Mouse (Mus musculus) left cerebral cortex, postnatal 25 days (tissue): ENCODE results near the gene Zbtb21. TPM values are rescaled to one million over a fixed set of nuclear protein-coding genes. Genes with fewer than 3 reads are reported as not detected.
A peak's percentile ranks its signal among the peaks of the same experiment; 100 is the strongest.
"Not testable (repeated sequence)": the region's sequence is repeated elsewhere in the genome, so short reads cannot be mapped to it uniquely, and the experiment has no call there.

ENCODE experiments used
- DNase-seq, 2 experiments: peaks; one replicate each; pipeline ENCODE4 v3.0.0; 2022; ENCODE audit warnings: low spot score in 2 of 2, mixed read lengths in 1 of 2
- intact Hi-C: fragments of 180-260 bp; cut with DNase I; formaldehyde crosslinking; loops from one replicate; pipeline ENCODE4 v1.15.1; 2025
- total RNA-seq, 2 experiments: library from RNA; stranded (reverse); gene quantifications; 2 replicates each; pipeline ENCODE4 v1.2.3; 2021

The Zbtb21 gene
- 10 to 100 TPM; 25.4 to 31.7 TPM for total RNA-seq

- intact Hi-C loops = loop anchor here (1.0 to 2.0 kb wide), 4 partner anchors 34 to 118 kb away; partner anchors contain the start of genes B230307C23Rik and Prdm15
- peak; percentile 95 to 98 for DNase-seq
Observed at GRCm38 (mm10) chr16:97962151-97962948, at the start of gene Zbtb21, which contains the start of gene C2cd2. Gene Zbtb21 (minus strand): TSS chr16:97962622. Gene C2cd2 (minus strand): TSS chr16:97962598.

GRCm38 (mm10) chr16:97997383-97997731 lies 34.9 kb upstream of the Zbtb21 start:
- intact Hi-C loops = loop anchor here (2.0 to 5.0 kb wide), 2 partner anchors 35 to 145 kb away; partner anchors contain the start of genes C2cd2, Prdm15 and Zbtb21
- DNase-seq = not testable (repeated sequence)

DNA sequence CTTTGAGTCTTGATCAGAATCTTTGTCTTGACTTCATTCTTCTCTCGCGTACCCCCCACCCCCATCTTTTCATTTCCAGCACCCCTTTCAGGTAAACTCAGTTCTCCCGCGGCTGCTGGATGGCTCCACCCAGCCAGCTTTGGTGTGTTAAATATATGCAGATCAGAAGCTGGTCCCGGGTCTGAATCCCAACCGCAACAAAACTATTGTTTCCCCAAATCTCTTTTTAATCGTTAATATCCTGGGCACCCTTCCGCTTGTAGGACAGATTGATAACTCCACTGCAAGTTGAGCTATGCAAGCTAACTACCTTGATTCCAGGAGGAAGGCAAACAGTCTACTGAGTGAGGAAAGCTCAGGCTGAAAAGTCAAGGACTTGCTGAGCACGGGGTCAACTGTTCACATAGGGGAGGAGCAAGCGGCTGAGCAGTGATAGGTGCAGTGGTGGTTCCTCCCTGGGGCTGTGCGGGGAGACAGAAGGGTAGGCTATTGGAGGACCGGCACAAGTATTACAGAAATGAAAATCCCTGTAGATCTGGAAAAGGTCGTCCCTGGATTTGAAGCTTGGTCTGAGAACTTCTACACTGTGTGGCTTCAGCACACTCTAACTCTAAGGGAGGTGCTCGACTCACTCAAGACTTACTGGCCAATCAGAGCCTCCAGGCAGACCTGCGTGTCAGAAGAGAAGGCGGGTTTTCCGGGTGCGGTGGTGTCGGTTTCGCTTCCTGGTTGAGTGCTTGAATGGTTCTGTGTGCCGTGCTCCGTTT lies 34.4 kb upstream of the Zbtb21 start, which contains the start of gene B230307C23Rik:
B230307C23Rik (plus strand) TSS at position 700 of the 767 bp plus-strand sequence.
- peak; percentile 86 to 94 for DNase-seq
- intact Hi-C loops = loop anchor here (2.0 to 5.0 kb wide), 2 partner anchors 34 to 144 kb away; partner anchors contain the start of genes C2cd2, Prdm15 and Zbtb21

- intact Hi-C loops = loop anchor here (2.0 to 5.0 kb wide), 2 partner anchors 33 to 144 kb away; partner anchors contain the start of genes C2cd2, Prdm15 and Zbtb21
- DNase-seq = no peak
Observed at GRCm38 (mm10) chr16:97995849-97996615, 33.6 kb upstream of the Zbtb21 start.

DNA sequence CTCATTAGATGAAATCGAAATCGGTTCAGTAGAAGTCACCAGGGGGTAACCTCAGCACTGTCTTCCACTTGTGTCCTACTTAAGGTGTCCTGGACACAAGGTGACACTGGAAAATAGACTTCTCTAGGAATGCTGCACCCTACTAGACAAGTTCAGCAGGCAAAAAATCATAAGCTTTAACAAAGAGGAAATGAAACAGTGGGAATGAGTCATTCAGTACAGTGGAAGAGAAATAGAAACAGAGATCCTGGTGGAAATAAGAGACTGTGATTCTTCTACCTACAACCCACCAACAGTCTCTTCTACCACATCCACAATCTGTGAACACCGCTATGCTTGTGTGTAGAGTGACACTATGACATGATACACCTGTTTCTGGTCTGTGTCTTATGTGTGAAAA lies 30.1 kb upstream of the Zbtb21 start:
- intact Hi-C loops, DNase-seq: not testable (repeated sequence)

- no peak for DNase-seq
- intact Hi-C loops = no loop called here
Observed at GRCm38 (mm10) chr16:97991517-97991916, 29.1 kb upstream of the Zbtb21 start.

- intact Hi-C loops = no loop called here
- DNase-seq = no peak
Observed at GRCm38 (mm10) chr16:97984589-97984988, 22.2 kb upstream of the Zbtb21 start.

DNA sequence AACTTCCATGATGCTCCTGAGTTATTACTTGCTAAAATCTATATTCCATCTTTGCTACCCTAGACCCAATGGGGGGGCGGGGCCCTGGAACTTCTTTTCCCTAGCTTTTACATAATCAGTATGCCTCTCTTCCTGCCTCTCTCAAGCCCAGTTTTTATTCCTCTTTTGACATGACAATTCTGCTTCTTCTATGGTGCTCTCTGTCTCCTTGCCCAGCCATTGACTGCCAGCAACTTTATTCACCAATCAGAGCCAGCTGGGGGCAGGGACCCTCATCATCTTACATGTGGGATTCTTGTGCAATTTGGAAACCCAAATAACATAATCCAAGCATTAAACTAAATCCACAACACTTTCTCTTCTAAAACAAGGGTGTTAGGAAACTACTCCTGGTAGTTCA lies 18.9 kb upstream of the Zbtb21 start:
- DNase-seq = no peak
- intact Hi-C loops = no loop called here

GRCm38 (mm10) chr16:97977722-97978121 lies 15.3 kb upstream of the Zbtb21 start:
- intact Hi-C loops = no loop called here
- no peak for DNase-seq

DNA sequence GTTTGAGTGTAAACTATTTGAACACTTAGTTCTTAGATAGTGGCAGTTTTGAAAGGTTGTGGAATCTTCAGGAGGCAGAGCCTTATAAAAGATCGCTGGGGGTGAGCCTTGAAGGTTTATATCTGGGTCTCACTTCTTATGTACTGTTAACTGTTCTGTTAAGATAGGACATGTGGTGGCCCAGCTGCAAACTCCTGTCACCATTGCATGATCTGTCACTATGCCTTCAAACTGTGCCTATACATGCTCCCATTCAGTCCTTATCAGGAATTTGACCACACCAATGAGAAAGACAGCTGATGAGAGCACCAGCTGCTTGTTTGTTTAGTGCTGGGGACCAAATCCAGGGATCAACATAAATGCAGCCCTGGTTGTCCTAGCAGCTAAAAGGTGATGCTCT lies 14.9 kb upstream of the Zbtb21 start:
- DNase-seq = no peak
- intact Hi-C loops = no loop called here

- DNase-seq = no peak
- intact Hi-C loops = loop anchor here (2.0 kb wide), 2 partner anchors 33 to 117 kb away; partner anchors contain the start of gene B230307C23Rik
Observed at GRCm38 (mm10) chr16:97963956-97964540, 1.6 kb upstream of the Zbtb21 start.

- peak in 1 of 2 experiments; percentile 13 for DNase-seq
- intact Hi-C loops = loop anchor here (1.0 to 2.0 kb wide), 4 partner anchors 35 to 119 kb away; partner anchors contain the start of genes B230307C23Rik and Prdm15
Observed at GRCm38 (mm10) chr16:97961381-97962150, 856 bp downstream of the Zbtb21 start.

GRCm38 (mm10) chr16:97960348-97960747 lies 2.1 kb downstream of the Zbtb21 start:
- no peak for DNase-seq
- intact Hi-C loops = no loop called here

DNA sequence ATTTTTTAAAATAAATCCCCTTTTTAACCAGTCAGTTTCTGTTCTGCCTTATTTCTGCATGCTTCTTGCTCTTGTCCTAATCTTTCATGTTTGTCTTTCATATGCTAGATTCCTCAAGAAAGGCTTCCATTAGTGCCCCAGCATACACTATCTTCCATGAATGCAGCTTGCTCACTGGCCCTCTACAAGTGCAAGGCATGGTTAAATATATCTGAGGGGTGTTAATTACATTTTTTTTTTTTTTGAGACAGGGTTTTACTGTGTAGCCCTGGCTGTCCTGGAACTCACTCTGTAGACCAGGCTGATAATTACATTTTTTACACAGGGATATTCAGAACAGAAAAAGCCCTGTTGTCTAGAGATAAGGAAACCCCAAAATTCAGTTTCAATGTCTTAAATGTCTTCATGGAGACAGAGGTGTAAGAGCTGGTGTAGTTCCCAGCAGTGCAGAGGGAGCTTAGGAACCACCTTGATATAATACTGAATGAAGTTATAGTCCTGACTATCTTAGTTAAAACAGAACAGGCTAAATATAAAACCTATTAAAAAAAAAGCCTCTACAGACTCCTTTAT lies 3.9 kb downstream of the Zbtb21 start:
- DNase-seq = no peak
- intact Hi-C loops = no loop called here

DNA sequence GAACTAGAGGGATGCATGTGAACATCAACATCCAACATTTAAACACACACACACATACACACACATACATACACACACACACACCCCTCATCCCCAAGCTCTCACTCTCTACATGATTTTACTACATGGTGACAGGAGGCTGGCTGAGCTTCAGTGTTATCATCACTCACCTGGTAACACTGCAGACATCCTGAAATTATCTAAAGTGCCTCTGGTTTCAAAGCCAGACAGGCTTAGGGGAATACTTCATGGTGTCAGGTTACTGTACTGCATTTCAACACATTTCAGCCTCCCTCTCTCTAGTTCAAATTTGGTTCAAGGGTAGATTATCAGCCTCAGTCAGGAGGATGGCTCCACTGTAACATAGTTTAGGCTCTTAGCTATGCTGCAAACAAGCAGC lies 4.8 kb downstream of the Zbtb21 start:
- intact Hi-C loops = no loop called here
- no peak for DNase-seq

DNA sequence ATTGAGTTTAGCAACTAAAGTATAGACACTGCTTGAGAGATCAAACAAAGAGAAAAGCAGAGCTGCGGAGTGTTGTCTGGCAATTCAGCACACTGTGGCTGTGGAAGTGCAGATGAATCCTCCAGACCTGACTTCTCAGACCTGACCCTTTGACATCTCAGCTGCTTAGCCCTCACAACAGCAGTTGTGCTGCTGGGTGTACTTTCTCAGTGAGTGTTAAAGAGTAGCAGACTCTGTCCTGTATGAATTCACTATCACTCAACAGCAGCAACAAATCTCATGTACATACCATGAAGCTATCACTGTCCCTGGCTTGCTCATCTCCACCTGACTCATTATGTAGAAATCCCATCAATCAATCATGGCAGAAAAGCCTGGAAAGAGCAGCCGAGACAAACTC lies 6.4 kb downstream of the Zbtb21 start:
- intact Hi-C loops = no loop called here

DNA sequence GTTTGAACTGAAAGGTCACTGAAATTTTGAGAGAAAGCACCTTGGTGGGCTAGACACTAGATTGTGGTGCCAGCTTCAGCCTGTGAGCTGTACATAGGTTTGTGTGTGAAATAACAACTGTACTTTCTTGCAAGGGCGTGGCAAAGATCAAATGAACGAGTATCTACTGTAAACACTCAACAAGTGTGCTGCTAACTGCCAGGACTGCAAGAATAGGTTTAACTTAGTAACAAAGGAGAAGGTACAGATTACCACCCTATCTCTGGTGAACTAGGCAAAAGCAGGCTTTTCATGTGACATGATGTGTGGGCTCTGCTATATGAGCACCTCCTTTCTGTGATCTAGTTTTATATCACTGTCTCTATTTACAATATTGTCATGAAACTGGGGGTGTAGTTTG lies 9.1 kb downstream of the Zbtb21 start:
- intact Hi-C loops = no loop called here
- no peak for DNase-seq

More for the DNA sequence above, 6.4 kb downstream of the Zbtb21 start:
- DNase-seq = no peak

- intact Hi-C loops = no loop called here
- no peak for DNase-seq
Observed at GRCm38 (mm10) chr16:97952801-97953200, 9.6 kb downstream of the Zbtb21 start.
